Mouse (Mus musculus) adrenal gland, adult 18-20 months (tissue): Measurements from ENCODE around the gene Wipi1. TPM values are rescaled to one million over a fixed set of nuclear protein-coding genes. Genes with fewer than 3 reads are reported as not detected.

ENCODE experiments used
- DNase-seq, 2 experiments: peaks; one replicate each; pipeline ENCODE4 v3.0.0; 2021 to 2022; ENCODE audit warnings: low spot score in 2 of 2
- total RNA-seq, 2 experiments: library from RNA; stranded (reverse); gene quantifications; 1 replicate in 1 of 2; 2 replicates in 1 of 2; pipeline ENCODE4 v1.2.3; 2021

The Wipi1 gene
- total RNA-seq, 2 experiments from 2014 or later = 18.1 to 28.9 TPM

DNA sequence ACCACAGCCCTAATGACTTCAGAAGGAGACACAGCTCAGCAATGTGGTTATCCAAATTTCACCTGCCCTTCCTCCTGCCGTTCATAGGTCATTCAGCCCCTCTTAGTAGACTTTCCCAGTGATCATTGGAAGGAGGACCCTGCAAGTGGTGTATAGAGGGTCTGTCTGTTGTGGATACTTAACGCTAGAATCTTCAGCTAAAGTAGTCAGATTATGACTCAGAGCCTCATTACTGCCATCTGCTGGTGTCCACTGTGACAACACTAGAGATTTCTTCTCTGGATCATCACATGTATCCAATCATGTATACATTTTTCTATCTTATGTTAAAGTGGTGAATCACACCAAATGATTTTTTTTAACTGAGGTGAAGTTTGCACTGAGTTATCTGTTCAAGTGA is 9.4 kb upstream of the Wipi1 start:
- DNase-seq = peak; percentile 50 to 57

DNA sequence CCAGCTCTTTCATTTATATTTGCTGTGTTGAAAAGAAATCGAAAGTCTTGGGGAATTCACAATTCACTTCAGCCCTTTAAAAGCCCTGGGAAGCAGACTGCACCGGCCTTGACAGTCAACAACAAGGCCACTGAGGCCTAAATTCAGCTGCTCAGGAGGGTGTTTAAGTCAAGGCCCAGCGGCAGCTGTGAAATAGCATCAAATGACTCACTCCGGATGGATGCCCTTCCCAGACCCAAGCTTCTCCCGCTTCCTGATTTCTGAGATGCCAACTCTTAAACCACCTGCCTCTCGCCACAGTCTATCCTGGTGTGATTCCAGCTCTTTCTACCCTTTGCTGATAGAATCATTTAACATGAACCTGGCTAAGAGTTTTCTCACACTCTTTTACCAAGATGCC is 8.6 kb upstream of the Wipi1 start:
- peak; percentile 35 to 37 for DNase-seq

DNA sequence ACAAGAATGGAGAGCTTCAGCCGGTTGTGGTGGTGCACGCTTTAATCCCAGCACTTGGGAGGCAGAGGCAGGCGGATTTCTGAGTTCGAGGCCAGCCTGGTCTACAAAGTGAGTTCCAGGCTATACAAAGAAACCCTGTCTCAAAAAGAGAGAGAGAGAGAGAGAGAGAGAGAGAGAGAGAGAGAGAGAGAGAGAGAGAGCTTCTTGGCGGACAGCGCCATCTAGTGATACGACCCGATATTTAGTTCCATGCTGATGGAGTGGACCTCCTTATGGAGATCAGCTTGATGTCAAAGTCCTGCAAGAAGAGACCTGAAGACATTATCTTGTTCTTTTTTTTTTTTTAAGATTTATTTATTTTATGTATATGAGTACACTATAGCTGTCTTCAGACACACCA is 7.3 kb upstream of the Wipi1 start:
- DNase-seq = peak; percentile 69 to 73

DNA sequence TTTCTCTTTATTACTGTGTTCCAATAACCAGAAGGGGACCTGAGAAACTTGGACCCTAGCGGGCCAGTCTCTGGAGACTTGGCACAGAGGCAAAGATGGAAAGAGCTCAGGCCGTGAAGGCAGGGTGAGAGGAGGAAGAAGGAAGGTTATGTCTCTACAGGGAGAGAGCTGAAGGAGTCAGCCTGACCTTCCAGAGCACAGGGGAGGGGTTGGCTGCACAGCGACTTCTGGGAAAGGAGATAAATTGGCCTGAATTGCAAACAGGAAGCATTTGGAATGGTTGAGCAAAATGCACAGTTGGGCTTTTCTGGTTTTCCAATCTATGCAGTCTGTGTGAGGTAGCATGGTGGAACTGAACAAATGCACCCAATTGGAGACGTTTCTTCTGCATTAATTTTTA is 5.0 kb upstream of the Wipi1 start:
- DNase-seq = no peak

GRCm38 (mm10) chr11:109616352-109616751 is 4.6 kb upstream of the Wipi1 start:
- no peak for DNase-seq

DNA sequence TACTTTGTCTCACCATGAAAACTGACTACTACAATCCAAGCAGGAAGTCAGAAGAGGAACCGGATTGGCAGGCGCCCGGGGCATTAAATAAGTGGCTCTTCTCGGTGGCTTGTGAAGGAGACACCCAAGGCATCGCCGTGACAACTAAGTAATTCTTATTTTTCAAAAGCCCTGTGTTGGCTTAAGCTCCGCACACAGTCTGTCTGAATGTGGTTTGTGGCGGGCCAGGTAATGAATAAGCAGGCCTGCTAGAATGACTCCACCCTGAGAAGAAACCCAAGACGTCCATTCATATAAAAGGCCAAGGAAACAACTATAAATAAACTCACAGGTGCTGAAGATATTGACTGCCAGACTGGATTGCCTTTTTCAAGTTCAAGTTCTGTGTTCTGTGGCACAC is 3.5 kb upstream of the Wipi1 start:
- no peak for DNase-seq

DNA sequence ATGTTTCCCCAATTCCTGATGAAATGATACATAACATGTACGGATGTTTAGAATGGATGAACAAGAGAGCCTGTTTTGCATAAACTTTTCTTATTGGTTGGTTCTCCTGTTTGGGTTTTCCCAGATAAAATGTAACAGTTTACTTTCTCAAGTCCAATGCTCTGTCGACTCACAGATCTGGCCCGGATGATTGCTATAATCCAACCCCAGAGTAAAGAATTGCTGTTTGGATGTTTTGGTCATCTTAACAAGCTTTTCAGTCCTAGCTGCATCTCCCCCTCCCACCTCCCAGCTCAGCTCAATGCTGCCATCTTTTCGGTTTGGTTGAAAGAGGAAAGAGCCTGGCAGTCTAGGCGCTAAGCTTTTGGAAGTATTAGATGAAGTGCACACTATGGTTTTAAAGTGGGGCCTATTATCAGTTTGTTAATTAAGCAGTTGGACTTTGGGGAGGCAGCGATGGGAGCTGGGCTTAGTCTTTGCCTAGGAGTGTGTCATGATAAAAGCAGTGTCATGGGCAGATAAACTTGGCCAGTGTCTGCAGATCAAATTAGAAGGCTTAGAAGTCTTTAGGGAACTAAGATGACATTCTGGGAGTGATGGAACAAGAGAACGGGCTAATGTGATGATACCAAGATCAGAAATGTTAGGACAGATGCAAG is 1.2 kb upstream of the Wipi1 start:
- no peak for DNase-seq

DNA sequence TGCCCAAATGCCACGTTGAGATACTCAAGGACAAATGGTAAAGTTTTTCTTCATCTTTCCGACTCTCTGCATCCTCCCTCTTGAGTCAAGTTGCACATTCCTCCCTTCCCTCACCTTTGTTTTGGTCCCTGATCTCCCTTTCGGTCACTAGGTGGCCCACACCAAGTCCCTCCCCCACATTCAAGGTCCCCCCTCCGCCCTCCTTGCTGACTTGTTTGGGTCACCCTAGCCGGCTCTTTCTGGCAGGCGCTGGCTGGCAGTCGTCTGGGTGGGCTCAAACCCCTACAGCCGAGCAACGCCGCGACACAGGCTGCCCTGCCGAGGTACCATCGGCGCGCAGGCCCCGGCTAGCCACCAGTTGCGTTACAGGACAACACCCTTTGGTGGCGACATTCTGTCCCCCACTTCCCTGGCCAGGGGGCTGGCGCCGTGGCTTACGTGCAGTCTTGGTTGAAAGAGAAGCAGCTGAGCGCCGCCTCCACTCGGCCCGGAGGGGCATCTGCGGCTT is 918 bp downstream of the Wipi1 start:
- no peak for DNase-seq

DNA sequence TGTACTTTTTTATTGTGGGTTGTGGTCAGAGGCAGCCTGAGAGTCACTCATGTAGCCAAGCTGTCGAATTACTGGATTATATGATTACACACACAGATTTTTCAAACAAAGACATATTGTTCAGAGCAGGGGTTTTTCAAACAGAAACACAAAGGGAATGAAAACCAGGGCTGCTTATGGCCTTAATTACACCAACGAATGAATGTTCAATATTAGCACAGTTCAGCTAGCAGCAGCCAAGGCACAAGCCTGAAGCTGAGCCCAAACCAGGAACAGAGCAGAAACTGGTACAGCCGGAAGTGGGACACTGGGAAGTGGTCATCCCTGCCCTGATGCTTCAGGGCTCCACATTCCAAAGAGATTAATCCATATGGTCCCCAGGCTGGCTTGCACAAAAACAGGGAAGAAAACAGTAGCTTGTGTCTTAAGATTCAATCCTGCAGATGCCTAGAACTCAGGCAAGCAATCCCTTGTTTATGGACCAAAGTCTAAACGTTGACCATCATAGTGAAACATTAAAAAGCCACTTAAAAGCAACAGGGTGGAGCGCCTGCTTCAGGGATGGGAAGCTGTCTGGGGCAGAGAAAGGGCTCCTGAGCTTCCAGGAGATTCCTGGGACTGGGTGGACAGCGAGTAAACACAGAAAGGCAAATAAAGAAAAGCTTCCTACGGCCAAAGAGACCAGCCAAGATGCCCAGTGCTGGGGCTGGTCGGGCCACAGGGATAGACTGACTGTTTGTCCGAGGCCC is 1.5 kb downstream of the Wipi1 start:
- no peak for DNase-seq

GRCm38 (mm10) chr11:109608976-109609625 is 2.7 kb downstream of the Wipi1 start:
- no peak for DNase-seq

DNA sequence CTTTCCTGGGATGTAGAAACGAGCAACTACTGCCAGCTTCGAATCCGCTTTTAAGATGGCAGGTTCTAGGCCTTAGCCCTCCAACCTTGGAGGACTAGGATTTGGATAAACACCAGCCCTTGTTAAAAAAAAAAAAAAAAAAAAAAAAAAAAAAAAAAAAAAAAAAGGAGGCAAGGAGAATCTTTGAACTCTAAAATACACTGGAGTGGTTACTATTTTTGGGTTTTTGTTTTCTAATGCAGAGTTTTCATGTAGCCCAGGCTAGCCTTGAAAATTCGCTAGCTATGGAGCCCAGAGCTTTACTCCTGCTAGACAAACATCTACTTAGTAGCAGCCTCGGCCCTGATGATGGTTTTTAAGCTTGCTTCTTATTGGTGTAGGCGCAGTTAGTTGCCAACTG is 4.2 kb downstream of the Wipi1 start:
- DNase-seq = no peak

DNA sequence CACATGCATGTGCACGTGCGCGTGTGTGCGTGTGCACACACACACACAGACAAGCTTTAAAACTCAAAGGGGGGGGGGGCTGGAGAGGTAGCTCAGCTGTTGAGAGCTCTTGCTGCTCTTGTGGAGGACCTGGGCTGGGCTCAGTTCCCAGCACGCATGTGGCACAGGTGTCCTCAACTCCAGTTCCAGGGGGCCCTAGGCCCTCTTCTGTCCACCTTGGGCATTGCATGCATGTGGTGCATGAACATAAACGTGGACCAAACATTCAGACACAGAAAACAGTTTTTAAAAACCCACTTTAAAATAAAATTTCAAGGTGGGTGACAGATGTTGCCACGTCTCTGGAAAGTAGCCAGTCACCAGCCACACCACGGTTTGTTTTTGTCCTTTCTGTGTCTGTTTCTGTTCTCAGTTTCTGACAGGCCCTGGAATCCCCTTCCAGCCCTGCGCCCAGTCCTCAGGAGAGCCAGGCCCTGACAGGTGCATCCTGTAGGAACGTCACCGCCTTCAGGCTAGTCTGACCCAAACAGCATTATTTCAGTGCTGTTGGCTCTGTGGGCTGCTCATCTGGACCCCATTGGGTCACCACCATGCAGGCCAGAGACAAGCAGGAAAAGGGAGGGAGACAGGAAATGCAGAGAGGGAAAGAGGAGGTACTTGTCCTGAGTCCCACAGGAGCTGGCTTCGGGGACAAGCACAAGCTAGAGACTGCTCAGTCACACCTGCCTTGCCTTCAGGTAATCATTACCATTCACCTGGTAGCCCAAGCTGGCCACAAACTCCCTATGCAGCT is 12.8 kb downstream of the Wipi1 start:
- no peak for DNase-seq

- no peak for DNase-seq
Measured at GRCm38 (mm10) chr11:109594761-109595160, 17.0 kb downstream of the Wipi1 start.

DNA sequence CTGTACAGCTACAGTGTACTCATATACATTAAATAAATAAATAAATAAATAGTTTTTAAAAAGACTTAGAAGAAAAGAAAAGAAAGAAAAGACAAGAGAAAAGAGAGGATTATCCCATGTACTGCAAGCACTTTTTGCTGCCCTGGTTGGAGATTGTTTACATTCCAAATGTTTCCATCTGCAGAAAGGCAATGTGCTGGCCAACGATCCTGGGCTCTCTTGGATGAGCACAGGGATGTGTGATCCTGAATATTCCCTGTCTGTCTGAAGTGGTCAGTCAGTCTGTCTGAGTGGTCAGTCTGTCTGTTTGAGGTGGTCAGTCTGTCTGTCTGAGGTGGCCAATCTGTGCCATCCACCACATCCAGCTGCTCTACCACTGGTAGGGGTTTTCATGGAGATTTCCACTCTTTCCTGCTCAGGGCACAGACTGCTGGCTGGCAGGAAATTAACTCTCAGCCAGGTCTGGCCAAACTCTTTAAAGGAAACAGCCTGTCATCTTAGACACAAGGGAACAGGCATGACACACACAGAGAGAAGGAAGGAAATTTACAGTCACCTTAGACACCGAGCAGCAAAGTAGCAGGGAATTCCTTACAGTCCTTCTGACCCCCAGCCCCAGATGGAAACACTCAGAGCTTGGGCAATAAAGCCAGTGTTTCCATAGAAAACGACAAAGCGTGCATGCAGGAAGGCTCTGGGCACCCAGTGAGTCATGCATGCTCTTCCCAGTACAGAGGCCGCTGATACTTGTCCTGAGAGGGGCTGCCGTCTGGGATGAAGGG is 18.4 kb downstream of the Wipi1 start:
- DNase-seq = no peak

DNA sequence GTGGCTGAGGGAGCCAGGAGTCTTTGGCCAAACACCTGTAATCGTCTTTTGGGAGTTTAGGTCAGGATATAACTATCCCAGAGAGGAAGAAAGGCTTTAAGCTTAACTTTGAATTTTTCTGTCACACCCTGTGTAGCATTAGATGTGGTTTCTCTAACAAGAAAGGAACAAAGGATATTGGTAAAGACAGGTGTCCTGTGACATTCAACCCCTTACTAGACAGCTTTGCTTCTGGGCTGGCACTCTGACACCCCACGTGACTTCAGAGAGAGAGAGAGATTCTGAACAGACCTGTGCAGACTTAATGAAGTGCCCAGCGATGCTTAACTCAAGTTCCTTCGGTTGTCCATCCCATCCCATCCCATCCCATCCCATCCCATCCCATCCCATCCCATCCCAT is 20.3 kb downstream of the Wipi1 start:
- no peak for DNase-seq

GRCm38 (mm10) chr11:109590012-109590411 is 21.8 kb downstream of the Wipi1 start:
- no peak for DNase-seq

- DNase-seq = no peak
Measured at GRCm38 (mm10) chr11:109587638-109588374, 24.0 kb downstream of the Wipi1 start.

- DNase-seq = no peak
Measured at GRCm38 (mm10) chr11:109587019-109587418, 24.7 kb downstream of the Wipi1 start.

- no peak for DNase-seq
Measured at GRCm38 (mm10) chr11:109586424-109586823, 25.3 kb downstream of the Wipi1 start.
